Mouse (Mus musculus) hematopoietic stem cell, adult 5-6 weeks (primary cell): ENCODE measurements around the gene Zbtb34. TPM values are rescaled to one million over a fixed set of nuclear protein-coding genes. Genes with fewer than 3 reads are reported as not detected.

Experiments used
- ATAC-seq, 2 experiments: fragments of 125-278 bp in 1 of 2; replicated peaks in 1 of 2; 2 replicates each; pipeline ENCODE4 v1.8.0; 2016 to 2017; ENCODE audit warnings: inconsistent platforms in 2 of 2, mild to moderate bottlenecking in 2 of 2, moderate number of reproducible peaks in 2 of 2, low read depth in 1 of 2, moderate TSS enrichment in 1 of 2; ENCODE audit not compliant: low FRiP score in 2 of 2, poor library complexity in 2 of 2, severe bottlenecking in 2 of 2, insufficient read depth in 1 of 2, low TSS enrichment in 1 of 2
- total RNA-seq: library from RNA; stranded (forward); fragments of 172-1452, 232-1000 nt; gene quantifications from 2 replicates; pipeline ENCODE4 v1.2.3, GENCODE M21; 2017

Zbtb34 gene
- total RNA-seq, 1 experiment from 2014 or later: 7.1 TPM

DNA sequence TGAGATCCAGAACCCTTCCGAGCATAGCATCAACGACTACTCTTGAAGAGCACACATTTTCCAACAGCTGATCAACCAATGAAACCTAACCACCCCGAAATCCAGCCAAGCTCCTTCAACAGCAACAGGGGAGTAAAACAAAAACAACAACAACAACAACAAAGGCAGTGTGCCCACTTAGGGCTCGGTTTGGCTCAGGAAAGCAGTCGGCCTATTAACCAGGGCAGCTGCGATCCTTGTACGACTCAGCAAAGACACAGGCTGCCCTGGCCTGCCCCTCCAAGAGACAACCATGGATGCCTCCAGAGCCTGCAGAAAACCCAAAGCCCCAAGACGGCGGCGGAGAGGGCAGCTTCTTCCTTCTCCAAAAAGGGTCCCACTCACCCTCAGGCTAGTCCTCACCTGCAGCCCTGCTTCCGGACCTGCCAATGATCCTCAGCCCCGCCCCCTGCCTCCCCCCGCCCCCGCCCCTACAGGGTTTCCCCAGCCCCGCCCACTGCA is 60.8 kb downstream of the Zbtb34 start:
- 0 out of 4 replicates have a peak, but pooled peaks of 1 of the 2 experiments have one; percentile 22 for ATAC-seq

DNA sequence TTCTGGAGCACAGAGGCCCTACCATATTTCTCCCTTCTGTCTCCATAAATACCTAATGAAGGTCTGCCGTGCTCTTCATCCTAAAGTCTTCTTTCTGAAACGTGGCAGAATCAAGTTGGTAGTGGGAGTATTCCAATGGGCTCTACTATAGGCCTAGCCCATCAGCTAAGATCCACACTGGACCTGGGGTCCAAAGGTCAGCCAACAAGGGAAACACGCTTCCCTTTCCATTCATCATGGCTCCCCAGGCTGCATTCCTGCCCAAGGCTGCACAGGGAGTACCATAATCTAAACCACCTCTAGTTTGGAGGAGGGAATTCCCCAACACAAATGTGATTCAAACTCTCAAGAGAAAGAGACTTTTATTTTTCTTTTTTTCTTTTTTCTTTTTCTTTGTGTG is 61.7 kb downstream of the Zbtb34 start:
- no peak for ATAC-seq

DNA sequence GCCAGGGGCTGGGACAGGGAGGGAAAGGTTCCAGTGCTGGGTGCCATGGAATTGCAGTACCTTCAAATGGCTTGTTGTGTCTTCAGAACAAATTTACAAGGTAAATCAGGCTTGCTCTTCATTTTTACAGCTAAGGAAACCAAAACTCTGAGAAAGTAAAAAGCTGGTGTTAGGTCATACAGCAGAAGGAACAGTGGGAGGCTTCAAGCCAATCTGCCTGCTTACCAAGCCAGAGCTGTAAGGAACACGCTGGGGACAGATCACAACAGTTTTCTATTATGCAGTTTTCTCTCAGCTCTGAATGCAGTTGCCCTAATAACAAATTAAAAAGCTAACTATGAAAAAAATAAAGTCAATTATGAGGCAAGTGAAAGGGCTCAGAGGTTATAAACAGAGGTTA is 62.6 kb downstream of the Zbtb34 start:
- ATAC-seq: no peak

DNA sequence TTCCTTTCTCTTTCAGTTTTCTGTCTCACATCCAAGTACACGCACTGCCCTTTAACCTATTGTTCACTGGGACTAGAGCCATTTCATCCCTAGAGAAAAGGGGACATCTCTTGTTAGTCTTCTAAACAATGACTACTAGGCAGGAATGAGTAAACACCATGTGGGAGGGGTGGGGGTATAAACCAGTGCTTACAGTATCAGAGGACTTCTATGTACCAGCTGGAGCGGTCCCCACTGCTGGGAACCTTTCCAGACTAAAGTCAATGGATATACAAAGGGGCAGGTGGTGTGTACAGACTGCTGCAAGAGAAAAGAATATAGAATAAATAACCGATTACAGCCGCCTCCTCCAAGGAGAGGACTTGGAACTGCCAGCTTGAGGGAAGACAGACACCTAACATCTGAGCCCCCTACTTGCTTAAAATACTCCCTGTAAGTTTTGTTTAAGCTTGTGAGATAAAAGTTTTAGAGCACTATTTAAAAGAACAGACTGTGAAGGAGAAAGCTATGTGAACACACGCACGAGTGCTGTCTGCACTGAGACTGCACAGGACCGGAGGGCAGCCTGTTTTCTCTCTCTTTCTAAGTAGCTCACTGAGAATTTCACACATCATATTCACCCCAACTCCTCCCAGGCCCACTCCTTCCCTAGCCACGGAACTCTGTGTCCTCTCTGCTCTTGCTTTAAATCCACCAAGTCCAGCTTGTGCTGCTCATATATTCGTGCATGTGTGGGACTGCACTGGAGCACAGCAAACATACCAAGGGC is 65.2 kb downstream of the Zbtb34 start:
- no peak for ATAC-seq

DNA sequence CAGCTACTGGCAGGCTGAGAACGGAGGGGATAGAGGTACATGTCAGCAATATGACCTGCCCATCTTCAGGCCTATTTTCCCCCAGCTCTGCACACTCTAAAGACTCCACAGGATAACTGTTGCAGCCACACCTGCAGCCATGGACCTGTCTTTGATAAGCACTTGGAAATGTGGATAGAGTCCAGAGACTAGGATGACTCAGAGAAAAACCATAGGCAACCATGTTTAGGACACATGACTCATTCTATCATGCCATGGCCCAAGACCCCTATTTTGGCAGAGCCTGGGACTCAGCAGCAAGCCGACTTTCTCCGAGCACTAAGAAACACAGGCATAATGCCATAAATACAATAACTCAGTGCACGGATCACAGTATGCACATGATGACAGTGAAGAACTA is 66.5 kb downstream of the Zbtb34 start:
- ATAC-seq: no peak

DNA sequence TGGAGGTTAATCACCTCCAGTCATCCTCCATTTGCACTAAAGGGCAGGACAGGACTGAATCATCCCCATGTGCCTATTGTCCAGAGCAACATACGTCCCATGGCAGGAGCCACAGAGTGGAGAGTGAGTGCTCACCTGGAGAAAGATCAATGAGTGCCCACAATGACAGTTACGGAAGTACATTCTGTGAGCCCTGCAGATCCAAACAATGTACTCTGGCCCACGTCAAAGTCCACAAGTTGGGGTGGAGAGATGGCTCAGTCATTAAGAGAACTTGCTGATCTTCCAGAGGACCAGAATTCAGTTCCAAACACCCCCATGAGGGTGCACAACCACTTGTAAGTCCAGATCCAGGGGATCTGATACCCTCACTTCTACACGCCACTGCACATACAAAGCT is 67.2 kb downstream of the Zbtb34 start:
- no peak for ATAC-seq

DNA sequence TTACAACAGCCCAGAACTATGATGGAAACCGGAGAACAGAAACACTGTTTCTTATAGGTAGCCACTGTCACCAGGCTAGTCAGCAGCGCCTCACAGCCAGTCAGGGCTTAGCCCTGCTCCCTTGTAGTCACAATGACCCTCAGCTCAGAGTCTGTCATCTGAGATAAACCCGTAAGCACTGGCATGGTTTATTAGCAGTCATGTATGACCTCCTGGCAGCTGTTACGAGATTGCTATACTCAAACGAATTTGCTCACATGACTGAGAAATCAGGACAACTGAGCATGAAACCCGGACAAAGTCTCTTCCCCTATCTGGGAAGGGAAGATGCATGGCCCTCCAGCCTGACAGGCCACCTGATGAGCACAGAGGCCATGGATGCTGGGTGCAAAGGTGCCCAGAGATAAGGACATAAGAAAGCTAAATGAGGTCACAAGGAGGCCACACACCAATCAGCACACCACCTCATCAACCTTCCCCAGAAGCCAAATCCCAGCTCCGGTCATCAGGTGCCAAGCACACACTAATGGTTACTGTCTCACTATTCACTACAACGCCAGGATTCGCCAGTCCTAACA is 69.9 kb downstream of the Zbtb34 start:
- ATAC-seq: no peak

DNA sequence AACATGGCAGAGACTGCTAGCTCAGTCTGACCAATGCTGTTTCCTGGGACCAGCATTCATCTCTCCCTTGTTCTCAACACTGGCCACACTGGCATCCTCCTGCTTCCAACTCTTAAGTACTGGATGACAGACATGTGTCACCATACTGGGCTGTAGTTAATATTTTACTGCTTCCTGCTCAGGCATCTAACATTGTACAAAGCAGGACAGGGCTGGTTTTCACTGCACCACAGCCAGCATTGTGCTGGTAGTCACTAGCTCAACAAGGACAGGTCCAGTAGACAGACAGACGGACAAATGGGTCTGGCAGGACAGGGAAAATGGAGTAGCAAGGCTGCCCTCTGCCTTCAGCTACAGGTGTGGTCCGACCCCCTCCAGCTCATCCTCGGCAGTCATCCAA is 70.6 kb downstream of the Zbtb34 start:
- ATAC-seq: no peak

DNA sequence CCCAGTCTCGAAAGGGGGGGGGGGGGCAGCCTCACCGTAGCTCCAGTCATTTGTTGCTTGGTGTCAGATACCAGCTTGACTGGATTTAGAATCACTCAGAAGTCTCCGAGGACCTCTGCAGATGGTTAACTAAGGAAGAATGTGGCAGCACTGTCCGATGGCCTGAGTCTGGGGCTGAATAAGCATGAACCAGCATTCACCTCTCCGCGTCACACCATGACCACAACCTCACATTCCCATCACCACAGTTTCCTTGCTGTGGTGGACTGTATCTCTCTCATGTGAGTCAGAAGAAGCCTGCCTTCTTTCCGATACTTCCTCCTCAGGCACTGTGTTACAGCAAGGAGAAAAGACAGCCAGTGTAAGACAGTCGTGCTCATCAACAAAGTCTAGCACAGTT is 71.9 kb downstream of the Zbtb34 start:
- peak; percentile 75 to 89 for ATAC-seq

DNA sequence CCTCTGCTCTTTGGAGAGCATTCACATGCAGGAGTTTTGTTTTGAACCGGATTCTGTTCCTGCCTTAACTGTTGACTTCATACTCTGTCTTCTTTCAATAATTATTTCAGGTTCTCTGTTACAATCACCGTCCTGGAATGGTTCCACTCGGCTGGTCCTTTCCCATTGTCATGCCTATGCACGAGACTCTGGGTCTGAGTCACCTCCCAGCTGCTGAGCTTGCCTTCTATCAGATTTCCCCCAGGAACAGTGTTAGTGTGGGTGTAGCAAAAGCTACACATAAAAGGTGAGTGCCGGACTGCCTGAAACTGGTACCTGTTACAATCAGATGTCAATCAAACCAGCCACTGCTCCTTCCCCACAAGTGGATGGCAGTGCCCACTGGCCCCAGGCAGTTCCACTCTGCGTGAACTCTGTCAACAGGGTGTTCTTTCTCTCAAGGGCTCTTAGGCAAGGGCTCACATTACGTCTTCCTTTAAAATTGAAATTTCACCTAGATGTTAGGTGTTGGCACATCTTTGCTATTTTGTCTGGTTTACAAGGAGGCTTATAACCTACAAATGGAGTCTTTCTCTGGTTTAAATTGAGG is 73.8 kb downstream of the Zbtb34 start:
- no peak for ATAC-seq

Other genes starting within 250 kb of the Zbtb34 start
- 1.9 and 2.5 TPM in 2 replicates for gene Angptl2, start 215.3 kb downstream of the Zbtb34 start, total RNA-seq
- 3.8 and 6.6 TPM in 2 replicates for gene Ralgps1, start 59.8 kb downstream of the Zbtb34 start, total RNA-seq
- 14.4 and 14.8 TPM in 2 replicates for gene Zbtb43, start 37.2 kb upstream of the Zbtb34 start, total RNA-seq
- gene Lmx1b, start 209.2 kb upstream of the Zbtb34 start, total RNA-seq: not detected in 2 replicates